Mouse (Mus musculus) lung, adult 18-20 months (tissue): ENCODE measurements at regions not wholly inside any gene's neighbourhood (a gene's known extent, or its start where the extent isn't known, plus 50 kb on each side); places are given as distances from the start of the nearest gene placed in this dataset.

Experiments used
- DNase-seq, 2 experiments: peaks; one replicate each; pipeline ENCODE4 v3.0.0; 2022; ENCODE audit warnings: mixed read lengths in 2 of 2

GRCm38 (mm10) chr2:124792633-124793036 lies 275.3 kb upstream of the Slc24a5 start:
- no peak for DNase-seq

- DNase-seq = no peak
Measured at GRCm38 (mm10) chr2:124811709-124812108, 256.2 kb upstream of the Slc24a5 start.

GRCm38 (mm10) chr2:124816814-124817213 lies 251.1 kb upstream of the Slc24a5 start:
- no peak for DNase-seq

GRCm38 (mm10) chr2:124819846-124820245 lies 248.1 kb upstream of the Slc24a5 start:
- DNase-seq = no peak

GRCm38 (mm10) chr2:124820821-124821220 lies 247.1 kb upstream of the Slc24a5 start:
- no peak for DNase-seq

- DNase-seq = no peak
Measured at GRCm38 (mm10) chr2:124821366-124821765, 246.6 kb upstream of the Slc24a5 start.

GRCm38 (mm10) chr2:124848812-124849211 lies 219.1 kb upstream of the Slc24a5 start:
- peak; percentile 57 to 65 for DNase-seq

GRCm38 (mm10) chr2:124858504-124858903 lies 209.4 kb upstream of the Slc24a5 start:
- DNase-seq = peak; percentile 87 to 92

GRCm38 (mm10) chr2:124888209-124888608 lies 179.7 kb upstream of the Slc24a5 start:
- no peak for DNase-seq

GRCm38 (mm10) chr2:124895002-124895401 lies 172.9 kb upstream of the Slc24a5 start:
- no peak for DNase-seq

GRCm38 (mm10) chr2:124903556-124903955 lies 164.4 kb upstream of the Slc24a5 start:
- peak; percentile 22 to 24 for DNase-seq

GRCm38 (mm10) chr2:124905076-124905475 lies 162.8 kb upstream of the Slc24a5 start:
- DNase-seq = peak; percentile 65 to 76

GRCm38 (mm10) chr2:124918986-124919761 lies 148.8 kb upstream of the Slc24a5 start:
- no peak for DNase-seq

GRCm38 (mm10) chr2:124919762-124920255 lies 148.1 kb upstream of the Slc24a5 start:
- no peak for DNase-seq

- peak; percentile 49 to 55 for DNase-seq
Measured at GRCm38 (mm10) chr2:124920265-124920664, 147.7 kb upstream of the Slc24a5 start.

- DNase-seq = peak; percentile 36 to 53
Measured at GRCm38 (mm10) chr2:124927882-124928758, 139.8 kb upstream of the Slc24a5 start.

- DNase-seq = no peak
Measured at GRCm38 (mm10) chr2:124928759-124929113, 139.2 kb upstream of the Slc24a5 start.

- no peak for DNase-seq
Measured at GRCm38 (mm10) chr2:124930719-124931118, 137.2 kb upstream of the Slc24a5 start.

- no peak for DNase-seq
Measured at GRCm38 (mm10) chr2:124932566-124932965, 135.4 kb upstream of the Slc24a5 start.

GRCm38 (mm10) chr2:124933876-124934275 lies 134.0 kb upstream of the Slc24a5 start:
- no peak for DNase-seq

GRCm38 (mm10) chr2:124948263-124948781 lies 119.6 kb upstream of the Slc24a5 start:
- DNase-seq = no peak

- DNase-seq = peak; percentile 8 to 56
Measured at GRCm38 (mm10) chr2:124948812-124949211, 119.1 kb upstream of the Slc24a5 start.

GRCm38 (mm10) chr2:124952212-124952611 lies 115.7 kb upstream of the Slc24a5 start:
- no peak for DNase-seq
